Mouse (Mus musculus) olfactory bulb, adult 2 months (tissue): ENCODE data around the gene Trmt13. TPM values are rescaled to one million over a fixed set of nuclear protein-coding genes. Genes with fewer than 3 reads are reported as not detected.
"Not testable (repeated sequence)": the region's sequence is repeated elsewhere in the genome, so short reads cannot be mapped to it uniquely, and the experiment has no call there.

Experiments used
- H3K27ac ChIP-seq: fragments of 200-500 bp; 2 replicates; pipeline ENCODE4 v1.5.1; 2012; ENCODE audit warnings: low read depth, low read length; ENCODE audit not compliant: insufficient read depth
- H3K4me1 ChIP-seq: fragments of 200-500 bp; 2 replicates; pipeline ENCODE4 v1.6.1; 2012; ENCODE audit warnings: low read length; ENCODE audit not compliant: control insufficient read depth, insufficient read depth
- H3K4me3 ChIP-seq: fragments of 200-500 bp; 2 replicates; pipeline ENCODE4 v1.5.1; 2012; ENCODE audit warnings: mild to moderate bottlenecking, low read depth, low read length, moderate library complexity; ENCODE audit not compliant: insufficient read depth
- CTCF ChIP-seq: fragments of 200-500 bp; IDR thresholded peaks from 2 replicates; pipeline ENCODE4 v1.5.1; 2012; ENCODE audit warnings: low read depth, mild to moderate bottlenecking, low read length, moderate library complexity; ENCODE audit not compliant: insufficient read depth
- POLR2A ChIP-seq: fragments of 200-500 bp; IDR thresholded peaks from 2 replicates; pipeline ENCODE4 v1.6.1; 2012; ENCODE audit warnings: mild to moderate bottlenecking, low read depth, low read length, moderate library complexity; ENCODE audit not compliant: insufficient read depth
- WGBS: fragments of 180-500 bp; shearing (Covaris S2); methylation state at CpG from one replicate; pipeline ENCODE4 v1.1.7; 2018; 5-methylcytosine and 5-hydroxymethylcytosine counted together
- polyA plus RNA-seq: library from polyadenylated mRNA; stranded (reverse); fragments of >200 nt; gene quantifications from 2 replicates; pipeline ENCODE4 v1.2.4, GENCODE M21; 2012; ENCODE audit warnings: low replicate concordance; ENCODE audit not compliant: missing spikeins, insufficient read depth, insufficient read length

Gene Trmt13
- polyA plus RNA-seq, 1 experiment: not detected

DNA sequence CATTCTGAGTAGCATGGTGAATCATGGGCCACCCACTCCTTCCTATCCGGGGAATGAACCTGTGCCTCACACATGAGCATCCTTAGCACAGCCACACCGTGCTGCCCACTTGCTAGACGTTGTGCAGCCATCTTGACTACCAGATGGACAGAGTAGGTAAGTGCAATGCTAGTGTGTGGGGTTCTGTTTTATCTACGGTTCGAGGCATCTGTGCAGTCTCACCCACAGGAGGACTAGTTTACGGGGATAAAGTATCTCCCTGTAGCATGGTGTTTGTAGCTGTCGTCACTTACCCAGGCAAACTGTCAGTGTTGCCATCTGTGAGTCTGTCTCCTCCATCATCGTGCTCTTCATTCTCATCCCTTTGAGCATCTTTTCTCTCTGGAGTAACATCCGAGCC is 32.2 kb downstream of the Trmt13 start:
- WGBS: 94% methylated on average over 9 of the region's 9 CpGs
- Histone ChIP-seq H3K27ac (no peak overlapping the region), H3K4me3 (no peak overlapping the region), H3K4me1 (no peaks in the 10 kb centered on the region)
- TF ChIP-seq CTCF: no peak

DNA sequence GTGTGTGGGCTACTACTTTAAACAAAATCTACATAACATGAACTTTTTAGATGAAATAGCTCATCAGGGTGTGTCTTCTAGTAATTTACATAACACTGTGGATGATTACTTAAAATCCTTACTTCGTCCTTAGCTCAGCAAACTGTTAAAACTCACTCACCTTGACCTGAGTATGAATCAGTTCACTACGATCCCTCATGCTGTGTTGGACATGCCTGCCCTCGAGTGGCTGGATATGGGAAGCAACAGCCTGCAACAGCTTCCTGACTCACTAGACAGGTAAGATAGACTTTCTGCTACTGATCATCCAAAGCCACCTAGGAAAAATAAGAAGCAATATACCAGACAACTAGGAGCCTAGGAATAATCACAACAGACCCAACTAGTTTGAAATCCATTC is 37.1 kb downstream of the Trmt13 start:
- no peak for TF ChIP-seq POLR2A
- no peak for TF ChIP-seq CTCF
- no peak overlapping the region for H3K4me3 ChIP-seq
- H3K27ac ChIP-seq: no peak overlapping the region
- 68% methylated on average over 3 of the region's 3 CpGs for whole genome bisulfite sequencing
- H3K4me1 ChIP-seq: no peaks in the 10 kb centered on the region

DNA sequence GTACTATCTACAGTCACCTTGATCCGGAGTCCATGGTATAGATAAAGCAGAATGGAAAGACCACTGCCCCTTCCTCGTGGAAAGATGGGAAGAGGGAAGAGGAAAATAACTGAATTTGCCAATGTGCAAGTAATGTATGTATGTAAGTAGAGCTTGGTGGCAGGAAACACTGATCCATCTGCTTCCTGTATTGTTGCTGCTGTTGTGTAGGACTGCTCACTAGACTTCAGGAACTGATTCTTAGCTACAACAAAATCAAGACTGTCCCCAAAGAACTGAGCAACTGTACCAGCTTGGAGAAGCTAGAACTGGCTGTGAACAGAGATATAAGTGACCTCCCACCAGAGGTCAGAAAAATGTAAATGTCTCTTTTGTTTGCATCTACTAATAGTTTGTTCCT is 43.8 kb downstream of the Trmt13 start:
- Histone ChIP-seq H3K4me1 (no peaks in the 10 kb centered on the region), H3K4me3 (no peak overlapping the region), H3K27ac (no peak overlapping the region)
- WGBS: 75% methylated on average over 2 of the region's 2 CpGs
- no peak for TF ChIP-seq POLR2A
- no peak for TF ChIP-seq CTCF

DNA sequence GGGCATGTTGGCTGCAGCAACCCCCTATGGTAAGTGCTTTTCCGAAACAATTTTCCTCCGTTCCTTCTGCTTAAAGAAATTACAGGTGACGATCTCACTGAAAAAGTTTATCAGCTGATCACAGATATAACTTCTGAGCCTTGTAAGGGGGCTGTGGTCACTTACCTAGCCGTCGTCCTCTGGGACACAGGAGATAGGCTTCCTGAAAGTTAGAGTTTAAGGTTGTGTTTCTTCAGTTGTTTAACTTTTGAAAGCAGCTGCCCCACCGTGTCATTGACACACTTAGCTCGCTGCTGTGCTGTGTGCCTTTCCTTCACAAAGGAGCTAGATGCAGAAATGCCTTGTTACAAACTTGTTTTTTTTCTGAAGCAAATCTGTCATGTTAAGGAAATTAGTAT is 51.3 kb downstream of the Trmt13 start:
- Histone ChIP-seq H3K4me1 (no peaks in the 10 kb centered on the region), H3K27ac (no peak overlapping the region), H3K4me3 (no peak overlapping the region)
- TF ChIP-seq POLR2A (no peak), CTCF (no peak)
- 79% methylated on average over 7 of the region's 7 CpGs for WGBS

DNA sequence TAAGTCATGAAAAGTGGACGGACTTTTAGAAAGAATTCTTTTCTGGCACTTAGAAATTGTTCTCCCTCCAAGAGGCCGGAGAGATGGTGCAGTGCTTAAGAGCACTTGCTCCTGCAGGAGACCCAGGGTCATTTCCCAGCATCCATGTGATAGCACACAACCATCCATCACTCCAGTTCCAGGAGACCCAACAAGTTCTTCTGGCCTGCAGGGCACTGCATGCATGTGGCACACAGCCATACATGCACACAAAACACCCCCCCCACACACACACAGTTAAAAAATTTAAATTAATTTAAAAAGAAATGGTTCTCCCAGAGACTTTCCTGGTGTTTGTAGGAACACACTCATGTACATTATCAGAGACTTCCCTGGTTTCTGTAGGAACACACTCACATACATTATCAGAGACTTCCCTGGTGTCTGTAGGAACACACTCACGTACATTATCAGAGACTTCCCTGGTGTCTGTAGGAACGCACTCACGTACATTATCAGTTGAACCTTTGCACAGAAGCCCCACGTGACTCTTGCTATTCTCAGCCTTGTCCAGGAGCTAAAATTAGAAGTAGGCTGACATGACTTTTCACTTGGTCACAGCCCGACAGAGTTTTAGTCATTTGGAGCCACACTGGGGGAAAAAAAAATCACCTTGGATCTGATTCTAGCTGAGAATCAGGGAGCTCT is 51.8 kb downstream of the Trmt13 start, which contains the start of gene Lrrc39:
Lrrc39 (plus strand) TSS at position 566 of the 687 bp plus-strand sequence.
- Histone ChIP-seq H3K27ac (no peak within 1 kb of the TSS), H3K4me1 (no peaks in the 10 kb centered on the region), H3K4me3 (no peak within 1 kb of the TSS)
- no peak for TF ChIP-seq POLR2A
- TF ChIP-seq CTCF: no peak
- 74% methylated on average over 7 of the region's 7 CpGs for WGBS

DNA sequence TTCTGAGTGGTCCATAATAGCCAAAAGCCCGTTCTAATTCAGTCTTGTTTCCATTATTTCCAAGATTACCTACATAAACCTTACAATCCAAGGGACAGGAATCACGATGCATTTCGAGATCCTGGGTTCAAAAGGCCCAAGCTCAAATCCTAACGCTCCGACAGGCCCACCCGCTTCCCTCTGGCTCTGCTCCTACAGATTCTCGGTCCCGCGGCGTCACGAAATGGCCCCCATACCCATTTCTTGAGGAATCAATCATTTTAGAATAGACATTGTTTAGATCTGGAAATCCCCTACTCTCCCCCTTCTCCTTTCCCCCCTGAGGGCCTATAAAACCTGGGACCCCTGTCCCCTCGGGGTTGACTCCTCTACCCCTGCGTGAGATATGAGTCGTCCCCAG is 53.1 kb downstream of the Trmt13 start:
- not testable (repeated sequence) for H3K27ac ChIP-seq
- WGBS: 95% methylated on average over 14 of the region's 14 CpGs

DNA sequence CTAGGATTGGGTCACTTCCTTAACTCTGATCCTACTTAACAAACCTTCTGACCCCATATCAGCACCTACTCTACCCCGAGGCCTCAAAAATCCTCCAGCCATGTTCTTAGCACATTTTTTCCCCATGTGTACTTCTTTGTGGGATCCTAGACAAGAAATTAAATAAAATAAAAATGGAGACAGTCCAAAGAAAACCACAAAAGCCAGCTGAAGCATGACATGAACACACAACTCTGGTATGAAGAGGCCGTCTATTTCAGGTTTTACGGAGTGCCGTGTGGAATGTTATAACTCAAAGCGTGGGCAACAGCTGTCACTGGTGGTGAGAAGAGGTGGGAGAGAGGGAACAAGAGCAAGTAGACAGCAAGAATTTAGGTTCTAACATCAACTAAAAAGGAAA is 63.0 kb downstream of the Trmt13 start:
- no peak overlapping the region for H3K4me3 ChIP-seq
- TF ChIP-seq POLR2A: no peak
- no peak for TF ChIP-seq CTCF
- H3K27ac ChIP-seq: no peak overlapping the region
- WGBS: 92% methylated on average over 5 of the region's 5 CpGs
- no peaks in the 10 kb centered on the region for H3K4me1 ChIP-seq

More for the DNA sequence above, 53.1 kb downstream of the Trmt13 start:
- not testable (repeated sequence) for H3K4me1 ChIP-seq, H3K4me3 ChIP-seq

DNA sequence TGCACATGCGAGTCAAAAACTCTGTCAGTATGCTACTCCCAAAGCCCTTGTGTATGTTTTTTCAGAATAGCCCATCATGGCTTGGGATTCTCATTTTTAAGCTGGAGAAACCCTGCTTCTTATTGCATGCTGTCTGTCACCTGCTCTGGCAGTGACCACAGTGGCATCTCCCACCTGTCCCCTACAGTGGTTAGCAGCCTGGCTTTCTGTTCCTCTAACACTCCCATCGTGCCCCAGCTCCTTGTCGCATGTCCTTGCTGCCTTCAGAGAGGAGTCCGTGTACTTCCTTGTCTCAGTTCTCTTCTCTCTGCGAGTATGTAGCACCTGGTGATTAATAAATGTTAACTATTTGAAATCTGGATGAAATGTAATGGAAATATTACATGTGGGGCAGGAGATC is 67.0 kb downstream of the Trmt13 start:
- Histone ChIP-seq H3K27ac (no peak overlapping the region), H3K4me1 (no peaks in the 10 kb centered on the region), H3K4me3 (no peak overlapping the region)
- TF ChIP-seq POLR2A (no peak), CTCF (no peak)
- 84% methylated on average over 5 of the region's 5 CpGs for WGBS

DNA sequence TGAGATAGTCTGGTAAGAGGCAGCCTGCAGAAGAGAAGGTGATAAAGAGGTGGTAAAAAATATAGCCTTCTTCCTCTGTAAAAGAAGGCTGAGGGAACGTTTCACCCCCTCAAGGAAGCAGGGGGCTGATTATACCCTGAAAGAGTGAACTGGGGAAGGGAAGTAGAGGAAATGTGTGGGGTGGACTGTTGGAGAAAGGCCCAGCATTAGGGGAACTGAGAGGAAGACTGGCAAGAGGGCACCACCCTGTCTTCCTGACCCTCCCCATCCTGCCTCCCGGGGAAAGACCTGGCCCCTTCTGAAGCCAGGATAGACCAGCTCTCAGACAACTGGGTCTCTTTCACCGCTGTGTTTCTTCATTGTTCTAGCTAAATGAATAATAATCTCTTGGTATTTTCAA is 71.9 kb downstream of the Trmt13 start:
- no peaks in the 10 kb centered on the region for H3K4me1 ChIP-seq
- WGBS: 76% methylated on average over 3 of the region's 3 CpGs
- H3K27ac ChIP-seq: no peak overlapping the region
- TF ChIP-seq POLR2A: no peak
- TF ChIP-seq CTCF: no peak
- H3K4me3 ChIP-seq: no peak overlapping the region

DNA sequence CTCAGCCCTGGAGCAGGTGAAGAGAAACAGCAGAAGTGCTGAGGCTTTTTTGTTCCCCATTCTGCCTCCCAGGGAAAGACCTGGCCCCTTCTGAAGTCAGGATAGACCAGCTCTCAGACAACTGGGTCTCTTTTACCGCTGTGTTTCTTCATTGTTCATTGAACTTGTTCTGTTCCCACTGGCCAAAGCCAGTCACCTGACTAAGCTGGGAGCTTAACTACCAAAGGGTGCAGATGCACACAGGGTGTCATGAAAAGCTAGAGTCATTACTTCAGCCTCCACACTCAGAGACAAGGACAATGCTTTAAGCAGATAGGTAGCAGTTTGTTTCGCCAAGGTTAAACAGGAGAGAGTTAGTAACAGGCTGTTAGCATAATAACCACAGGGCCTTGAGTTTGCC is 72.3 kb downstream of the Trmt13 start:
- 68% methylated on average over 2 of the region's 2 CpGs for WGBS
- Histone ChIP-seq H3K27ac (no peak overlapping the region), H3K4me3 (no peak overlapping the region), H3K4me1 (no peaks in the 10 kb centered on the region)
- TF ChIP-seq CTCF: no peak
- TF ChIP-seq POLR2A: no peak
